Mouse (Mus musculus) stomach, postnatal 0 days (tissue): ENCODE results near the gene Galnt14.

Experiments
- CTCF ChIP-seq: IDR thresholded peaks from 2 replicates; pipeline ENCODE4 v1.5.1; 2016; ENCODE audit warnings: antibody characterized with exemption, low read depth, mild to moderate bottlenecking, moderate library complexity
- EP300 ChIP-seq: optimal IDR thresholded peaks from 2 replicates; pipeline ENCODE3; 2016; ENCODE audit warnings: antibody characterized with exemption

DNA sequence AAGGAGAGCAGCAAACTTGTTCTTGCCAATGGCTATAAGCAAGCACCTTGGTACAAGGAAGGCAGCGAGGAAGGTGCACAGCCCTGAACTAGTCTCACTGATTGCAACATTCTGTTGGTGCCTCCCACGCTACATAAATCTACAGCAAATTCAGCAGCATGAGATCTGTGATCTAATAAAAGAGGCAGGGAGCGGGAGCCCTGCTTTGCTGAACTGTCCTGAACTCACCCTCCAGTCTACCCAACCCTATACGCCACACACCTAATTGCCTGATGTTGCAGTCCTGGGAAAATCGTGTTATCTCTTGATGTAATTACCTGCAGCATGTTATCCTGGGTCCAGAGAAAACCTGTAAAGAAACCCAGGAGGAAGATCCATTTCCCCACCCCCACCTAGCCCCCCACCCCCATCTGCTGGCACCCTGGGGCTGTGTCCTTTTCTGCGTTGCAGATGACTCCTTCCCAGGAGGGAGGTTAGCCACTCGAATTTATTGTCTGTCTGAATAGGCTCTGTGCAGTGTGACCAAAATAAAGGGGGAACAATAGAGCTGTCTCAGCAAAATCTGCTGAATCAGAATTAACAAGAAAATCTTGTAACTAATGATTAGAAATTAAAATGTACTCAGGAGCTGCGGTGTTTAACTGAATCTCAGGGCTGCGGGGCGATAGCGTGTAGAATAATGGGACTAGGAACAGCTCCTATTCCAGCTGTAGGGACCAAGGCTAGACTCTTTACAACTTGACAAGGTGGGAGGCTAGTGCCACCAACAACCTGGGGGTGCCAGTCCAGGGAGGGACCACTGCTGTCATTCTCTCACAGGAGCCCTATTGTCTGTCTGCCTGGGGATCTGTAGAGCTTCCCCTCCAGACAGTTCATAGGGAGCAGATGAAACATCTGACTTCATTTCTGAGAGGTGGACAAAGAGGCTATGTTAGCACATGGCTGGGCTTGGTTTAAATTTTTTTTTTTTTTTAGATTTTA lies 232.9 kb downstream of the Galnt14 start:
- TF ChIP-seq CTCF (no peak), EP300 (no peak)
